Mouse (Mus musculus) lung, embryonic 15.5 days (tissue): ENCODE measurements at regions not wholly inside any gene's neighbourhood (a gene's known extent, or its start where the extent isn't known, plus 50 kb on each side); places are given as distances from the start of the nearest gene placed in this dataset.

ENCODE experiments used
- ATAC-seq: fragments of 200-750 bp; cut with Nextera tagmentation; 2 replicates; pipeline ENCODE4 v1.8.0; 2017; ENCODE audit warnings: moderate number of reproducible peaks, borderline replicate concordance; ENCODE audit not compliant: low FRiP score, low TSS enrichment; ENCODE audit errors: extremely low read depth
- H3K27ac ChIP-seq: fragments of 300-500 bp; sonication (generic); 2 replicates; pipeline ENCODE4 v1.5.1; 2015; ENCODE audit warnings: moderate library complexity, mild to moderate bottlenecking, inconsistent platforms
- H3K27me3 ChIP-seq: fragments of 300-500 bp; sonication (generic); 2 replicates; pipeline ENCODE4 v1.6.1; 2015; ENCODE audit warnings: inconsistent platforms
- H3K36me3 ChIP-seq: fragments of 300-500 bp; sonication (generic); 2 replicates; pipeline ENCODE4 v1.6.1; 2015; ENCODE audit warnings: inconsistent platforms
- H3K4me1 ChIP-seq: fragments of 300-500 bp; sonication (generic); 2 replicates; pipeline ENCODE4 v1.6.1; 2015; ENCODE audit warnings: inconsistent platforms
- H3K4me2 ChIP-seq: fragments of 300-500 bp; sonication (generic); 2 replicates; pipeline ENCODE4 v1.6.1; 2015; ENCODE audit warnings: inconsistent platforms, mild to moderate bottlenecking, moderate library complexity
- H3K4me3 ChIP-seq: fragments of 300-500 bp; sonication (generic); 2 replicates; pipeline ENCODE4 v1.5.1; 2015; ENCODE audit warnings: mild to moderate bottlenecking, inconsistent platforms
- H3K9ac ChIP-seq: fragments of 300-500 bp; sonication (generic); 2 replicates; pipeline ENCODE4 v1.6.1; 2015; ENCODE audit warnings: inconsistent platforms
- H3K9me3 ChIP-seq: fragments of 300-500 bp; sonication (generic); 2 replicates; pipeline ENCODE4 v1.6.1; 2016; ENCODE audit warnings: inconsistent platforms
- WGBS: fragments of 180-500 bp; shearing (Covaris S2); methylation state at CpG from one replicate; pipeline ENCODE4 v1.1.7; 2015; 5-methylcytosine and 5-hydroxymethylcytosine counted together

DNA sequence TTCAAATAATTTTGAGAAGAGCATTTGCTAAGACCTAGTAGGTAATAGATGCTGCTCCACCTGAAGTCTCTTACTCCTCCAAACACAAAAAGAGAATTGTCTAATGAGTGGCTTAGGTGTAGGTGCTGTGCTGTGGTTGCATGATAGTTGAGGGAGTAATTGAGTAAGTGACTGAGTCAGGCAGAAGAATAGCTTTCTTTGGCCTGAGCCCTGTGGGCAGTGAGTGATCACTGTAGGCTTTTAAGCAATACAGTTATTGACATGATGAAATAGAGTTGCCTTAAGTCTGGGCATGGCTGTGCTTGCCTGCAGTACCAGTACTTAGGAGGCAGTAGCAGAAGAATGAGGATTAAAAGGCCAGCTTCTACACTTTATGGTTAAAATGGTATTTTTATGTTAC lies 155.5 kb upstream of the Marcks start:
- ATAC-seq: no peak

DNA sequence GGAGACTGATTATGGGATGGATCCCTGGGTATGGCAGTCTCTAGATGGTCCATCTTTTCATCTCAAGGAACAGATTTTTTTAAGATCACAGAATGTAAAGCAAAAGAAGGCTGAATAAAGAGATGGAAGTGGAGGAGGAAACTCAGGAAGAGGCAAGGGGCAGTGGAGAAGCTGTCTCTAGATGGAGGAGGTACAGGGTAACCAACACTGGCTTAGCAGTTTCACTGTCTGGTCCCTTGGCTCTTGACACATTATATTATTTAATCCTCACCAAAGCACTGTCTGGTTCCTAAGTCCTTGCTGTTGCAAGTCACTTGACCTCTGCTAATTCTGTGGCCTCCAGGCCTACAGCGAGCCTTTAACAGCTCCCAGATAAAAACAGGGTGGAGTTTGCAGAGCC lies 154.6 kb upstream of the Marcks start:
- Histone ChIP-seq H3K9ac (no peak overlapping the region), H3K27me3 (no peaks in the 10 kb centered on the region), H3K27ac (no peak overlapping the region), H3K4me3 (no peak overlapping the region), H3K4me2 (no peak overlapping the region), H3K36me3 (no peaks in the 10 kb centered on the region), H3K4me1 (no peaks in the 10 kb centered on the region), H3K9me3 (no peaks in the 10 kb centered on the region)
- ATAC-seq: no peak
- WGBS: 59% methylated on average over 1 of the region's 1 CpGs

More for the DNA sequence above, 155.5 kb upstream of the Marcks start:
- no peak overlapping the region for H3K4me2 ChIP-seq
- no peaks in the 10 kb centered on the region for H3K36me3 ChIP-seq
- H3K27ac ChIP-seq: no peak overlapping the region
- H3K4me1 ChIP-seq: no peaks in the 10 kb centered on the region
- H3K4me3 ChIP-seq: no peak overlapping the region
- H3K9ac ChIP-seq: no peak overlapping the region
- H3K27me3 ChIP-seq: no peaks in the 10 kb centered on the region
- no peaks in the 10 kb centered on the region for H3K9me3 ChIP-seq

DNA sequence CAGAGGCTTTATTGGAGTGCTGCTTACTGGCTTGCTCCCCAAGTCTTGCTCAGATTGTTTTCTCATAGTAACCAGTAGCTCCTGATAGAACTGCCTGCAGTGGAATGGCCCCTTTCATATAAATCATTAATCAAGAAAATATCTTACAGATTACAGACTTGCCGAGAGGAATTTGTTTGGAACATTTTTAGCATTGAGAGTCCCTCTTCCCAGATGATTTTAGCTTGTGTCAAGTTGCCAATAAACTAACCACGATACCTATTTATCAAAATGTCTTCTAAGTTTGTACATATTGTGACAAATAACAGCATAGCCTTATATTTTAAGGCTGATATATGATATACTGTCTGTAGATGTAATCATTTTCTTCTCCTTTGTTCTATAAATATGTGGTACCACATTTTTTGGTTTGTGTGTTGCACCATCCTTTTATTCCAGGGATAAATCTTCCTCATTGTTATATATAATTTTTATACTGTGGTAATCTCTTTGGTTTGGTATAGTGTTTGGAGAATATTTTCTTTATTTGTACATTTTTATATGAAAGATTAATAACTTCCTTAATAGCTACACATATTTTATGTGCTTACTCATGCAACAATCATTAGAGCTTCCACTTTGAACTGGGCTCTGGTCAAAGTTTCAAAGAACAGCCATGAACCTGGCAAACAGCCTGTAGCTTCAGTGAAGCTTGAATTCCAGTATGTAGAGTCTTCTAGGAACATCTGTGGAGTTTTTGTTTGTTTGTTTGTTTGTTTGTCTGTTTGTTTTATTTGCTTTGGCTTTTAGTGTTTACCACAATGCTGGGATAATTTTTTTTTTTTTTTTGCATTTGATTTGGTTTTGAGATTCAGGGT lies 153.1 kb upstream of the Marcks start:
- Histone ChIP-seq H3K9ac (no peak overlapping the region), H3K9me3 (no peaks in the 10 kb centered on the region), H3K4me1 (no peaks in the 10 kb centered on the region; the same call in 1 of the 2 replicates), H3K36me3 (no peaks in the 10 kb centered on the region), H3K27me3 (no peaks in the 10 kb centered on the region), H3K27ac (no peak overlapping the region), H3K4me2 (no peak overlapping the region), H3K4me3 (no peak overlapping the region)
- 37% methylated on average over 2 of the region's 2 CpGs for WGBS
- no peak for ATAC-seq

DNA sequence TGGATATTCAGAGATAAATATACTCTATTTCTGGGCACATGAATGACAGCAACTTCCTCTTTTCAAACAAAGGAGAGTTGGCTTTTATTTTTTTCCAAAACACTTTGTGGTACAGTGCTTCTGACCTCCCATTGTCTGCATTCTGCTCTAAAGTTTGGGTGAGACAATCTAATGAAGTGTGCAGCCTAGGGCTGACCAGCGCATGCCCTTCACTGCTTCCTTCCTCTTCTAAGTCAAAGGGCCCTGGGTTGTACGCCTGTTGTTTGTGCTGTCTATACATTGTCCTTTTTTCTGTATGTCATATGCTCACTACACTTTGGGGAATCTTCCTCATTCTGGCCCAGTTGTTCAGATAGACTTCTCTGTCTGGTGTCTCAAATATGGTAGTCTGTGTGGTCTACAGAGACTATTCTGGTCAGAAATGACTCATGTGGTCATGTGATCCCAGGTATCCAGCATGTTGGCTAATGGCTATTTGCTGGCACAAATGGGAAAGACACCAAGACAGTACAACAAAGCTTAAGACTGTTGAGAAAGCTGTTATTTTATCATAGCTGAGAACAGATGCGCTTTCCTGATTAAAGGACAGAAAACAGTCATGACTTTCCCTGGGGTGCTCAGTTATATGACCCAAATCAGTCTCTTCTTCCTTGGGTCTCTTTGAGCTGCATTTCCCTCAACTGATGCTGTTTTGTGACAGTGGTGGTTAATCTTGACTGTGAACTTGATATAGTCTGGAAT lies 151.4 kb upstream of the Marcks start:
- no peaks in the 10 kb centered on the region for H3K27me3 ChIP-seq
- H3K4me2 ChIP-seq: no peak overlapping the region
- peak overlapping the region; percentile 32; the same call in 1 of the 2 replicates for H3K27ac ChIP-seq
- H3K36me3 ChIP-seq: no peaks in the 10 kb centered on the region
- no peaks in the 10 kb centered on the region for H3K9me3 ChIP-seq
- H3K9ac ChIP-seq: no peak overlapping the region
- WGBS: 75% methylated on average over 3 of the region's 3 CpGs
- ATAC-seq: peak; percentile 81
- H3K4me3 ChIP-seq: no peak overlapping the region
- no peaks in the 10 kb centered on the region; the same call in 1 of the 2 replicates for H3K4me1 ChIP-seq

DNA sequence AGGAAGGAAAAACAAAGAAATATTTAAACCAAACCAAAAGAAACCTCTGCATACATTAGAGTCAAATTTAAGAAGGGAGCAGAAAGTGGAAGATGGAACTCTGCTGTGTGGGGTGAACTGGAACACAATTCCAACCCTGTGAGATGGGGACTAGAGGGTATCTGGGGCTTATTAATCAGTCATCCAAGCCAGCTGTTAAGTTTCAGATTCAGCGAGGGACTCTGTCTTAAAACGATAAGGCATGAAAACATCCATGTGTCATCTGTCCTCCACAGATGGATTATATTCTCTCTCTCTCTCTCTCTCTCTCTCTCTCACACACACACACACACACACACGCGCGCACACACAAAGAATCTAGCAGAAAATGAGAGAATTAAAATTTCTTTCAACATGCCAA lies 147.6 kb upstream of the Marcks start:
- H3K36me3 ChIP-seq: no peaks in the 10 kb centered on the region
- H3K4me3 ChIP-seq: no peak overlapping the region
- H3K4me1 ChIP-seq: no peaks in the 10 kb centered on the region; the same call in 1 of the 2 replicates
- H3K27ac ChIP-seq: no peak overlapping the region
- 51% methylated on average over 5 of the region's 5 CpGs for WGBS
- no peaks in the 10 kb centered on the region for H3K9me3 ChIP-seq
- no peak overlapping the region for H3K9ac ChIP-seq
- ATAC-seq: peak; percentile 62; the same call in 1 of the 2 replicates
- no peaks in the 10 kb centered on the region for H3K27me3 ChIP-seq
- H3K4me2 ChIP-seq: no peak overlapping the region

DNA sequence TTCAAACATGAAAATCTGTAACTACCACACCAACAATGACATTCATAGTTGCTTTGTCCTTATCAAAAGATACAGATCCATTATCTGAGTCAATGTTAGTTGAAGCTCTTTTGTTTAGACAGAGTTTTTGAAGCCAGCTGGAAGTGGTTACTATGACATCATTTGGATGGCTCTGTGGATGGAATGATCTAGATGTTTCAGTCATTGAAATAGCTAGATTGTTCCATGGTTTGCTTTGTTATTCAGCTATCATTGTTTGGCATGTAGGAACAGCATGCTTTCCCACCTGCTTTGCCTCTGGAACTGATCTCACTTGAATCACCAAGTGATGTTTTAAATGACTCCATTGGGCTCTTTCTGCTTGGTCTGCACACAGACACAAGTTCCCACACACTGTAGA lies 144.2 kb upstream of the Marcks start:
- H3K36me3 ChIP-seq: no peaks in the 10 kb centered on the region
- H3K4me2 ChIP-seq: no peak overlapping the region
- H3K9ac ChIP-seq: no peak overlapping the region
- H3K4me1 ChIP-seq: peaks cover 5% of the 10 kb centered on the region
- H3K9me3 ChIP-seq: no peaks in the 10 kb centered on the region
- H3K4me3 ChIP-seq: no peak overlapping the region
- no peak for ATAC-seq
- H3K27ac ChIP-seq: no peak overlapping the region
- H3K27me3 ChIP-seq: no peaks in the 10 kb centered on the region

DNA sequence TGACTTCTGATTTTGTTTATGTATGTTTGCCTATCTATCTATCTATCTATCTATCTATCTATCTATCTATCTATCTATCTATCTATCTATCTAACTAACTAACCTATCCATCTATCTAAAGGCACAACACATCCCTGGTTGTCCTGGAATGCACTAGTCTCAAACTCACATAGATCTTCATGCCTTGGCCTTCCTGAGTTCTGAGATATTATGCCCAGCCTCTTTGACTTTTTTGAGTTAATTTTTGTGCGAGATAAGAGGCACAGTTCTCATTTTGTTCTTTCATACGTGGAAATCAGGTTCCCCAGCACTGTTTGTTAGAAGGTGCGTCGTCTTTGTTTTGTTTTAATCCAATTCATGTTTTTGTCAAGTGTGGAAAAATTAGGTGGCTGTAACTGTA lies 142.1 kb upstream of the Marcks start:
- ATAC-seq: no peak

DNA sequence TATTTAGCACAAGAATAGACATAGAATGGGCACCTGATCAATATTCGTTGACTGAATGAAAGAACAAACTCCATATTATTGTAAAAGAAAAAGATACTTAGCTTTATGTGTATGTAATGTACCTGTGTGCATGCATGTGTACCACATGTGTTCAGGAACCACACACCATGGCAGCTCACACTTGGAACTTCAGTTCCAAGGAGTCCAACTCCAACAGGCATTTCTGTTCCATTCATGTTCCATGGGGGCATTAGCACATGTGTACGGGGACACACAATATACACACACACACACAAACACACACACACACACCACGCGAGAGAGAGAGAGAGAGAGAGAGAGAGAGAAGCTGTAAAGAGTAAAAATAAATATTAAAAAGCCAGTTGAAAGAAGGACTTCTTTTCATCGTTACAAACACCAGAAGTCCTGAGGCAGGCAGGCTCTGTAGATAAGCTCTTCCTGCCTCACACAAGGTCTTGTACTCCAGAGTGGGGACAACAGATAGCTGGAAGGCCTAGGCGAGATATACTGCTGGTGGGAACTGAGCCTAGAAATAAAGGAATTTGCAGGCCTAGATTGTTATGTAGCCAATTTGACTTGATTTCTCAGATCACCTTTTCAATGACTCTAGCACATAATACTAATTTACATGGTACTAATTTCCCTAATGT lies 141.6 kb upstream of the Marcks start:
- Histone ChIP-seq H3K27me3 (no peaks in the 10 kb centered on the region), H3K9me3 (no peaks in the 10 kb centered on the region), H3K4me1 (peaks cover 8% of the 10 kb centered on the region), H3K9ac (no peak overlapping the region), H3K4me3 (no peak overlapping the region), H3K27ac (no peak overlapping the region), H3K4me2 (no peak overlapping the region), H3K36me3 (no peaks in the 10 kb centered on the region)
- 71% methylated on average over 6 of the region's 6 CpGs for WGBS
- no peak for ATAC-seq

More for the DNA sequence above, 142.1 kb upstream of the Marcks start:
- H3K9ac ChIP-seq: no peak overlapping the region
- peaks cover 8% of the 10 kb centered on the region for H3K4me1 ChIP-seq
- H3K36me3 ChIP-seq: no peaks in the 10 kb centered on the region
- H3K4me2 ChIP-seq: no peak overlapping the region
- H3K27ac ChIP-seq: no peak overlapping the region
- 83% methylated on average over 4 of the region's 4 CpGs for WGBS
- no peaks in the 10 kb centered on the region for H3K27me3 ChIP-seq
- H3K4me3 ChIP-seq: no peak overlapping the region
- no peaks in the 10 kb centered on the region for H3K9me3 ChIP-seq

DNA sequence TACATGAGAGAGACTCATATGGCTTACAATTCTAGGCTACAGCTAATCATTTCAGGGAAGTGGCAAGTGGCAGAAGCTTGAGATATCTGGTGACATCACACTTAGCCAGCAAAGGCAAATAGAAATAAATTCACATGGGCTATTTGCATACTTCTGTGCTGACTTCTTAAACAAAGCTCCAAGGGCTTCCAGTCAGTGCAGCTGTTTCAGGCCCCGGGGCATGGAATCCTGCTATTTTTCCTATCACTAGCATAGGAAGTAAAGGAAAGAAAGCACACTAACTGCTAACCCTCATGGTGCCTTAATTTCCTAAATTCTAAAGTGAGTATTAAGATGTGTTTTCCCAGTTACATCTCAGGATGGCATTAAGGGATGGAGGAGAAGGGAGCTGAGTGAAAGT lies 140.6 kb upstream of the Marcks start:
- no peak overlapping the region for H3K27ac ChIP-seq
- peaks cover 8% of the 10 kb centered on the region for H3K4me1 ChIP-seq
- no peaks in the 10 kb centered on the region for H3K27me3 ChIP-seq
- no peaks in the 10 kb centered on the region for H3K36me3 ChIP-seq
- no peak overlapping the region for H3K4me2 ChIP-seq
- no peak overlapping the region for H3K9ac ChIP-seq
- WGBS: 27% methylated on average over 1 of the region's 1 CpGs
- no peaks in the 10 kb centered on the region for H3K9me3 ChIP-seq
- no peak for ATAC-seq
- H3K4me3 ChIP-seq: no peak overlapping the region

DNA sequence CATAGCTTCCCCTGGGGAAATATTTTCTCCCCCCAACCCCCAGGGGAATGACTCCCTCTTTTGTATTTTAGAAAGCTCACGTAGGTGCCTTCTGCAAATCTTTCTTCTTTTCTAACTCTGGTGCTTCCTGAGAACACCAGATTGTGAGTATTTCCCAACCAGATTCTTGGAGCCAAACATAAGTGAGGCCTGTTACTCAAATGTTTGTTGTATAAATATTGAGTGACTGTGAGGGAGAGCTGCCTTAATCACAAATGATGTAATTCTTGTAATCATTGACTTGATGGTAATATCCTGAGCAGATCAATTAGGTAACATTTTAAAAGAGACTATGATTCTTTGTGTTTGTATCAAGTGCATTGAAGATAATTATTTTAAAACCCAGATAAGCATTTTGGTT lies 137.1 kb upstream of the Marcks start:
- no peak overlapping the region for H3K4me3 ChIP-seq
- no peak overlapping the region for H3K27ac ChIP-seq
- H3K27me3 ChIP-seq: no peaks in the 10 kb centered on the region
- H3K4me1 ChIP-seq: peaks cover 8% of the 10 kb centered on the region
- no peaks in the 10 kb centered on the region for H3K9me3 ChIP-seq
- H3K4me2 ChIP-seq: no peak overlapping the region
- no peaks in the 10 kb centered on the region for H3K36me3 ChIP-seq
- ATAC-seq: no peak
- 66% methylated on average over 1 of the region's 1 CpGs for WGBS
- H3K9ac ChIP-seq: no peak overlapping the region

DNA sequence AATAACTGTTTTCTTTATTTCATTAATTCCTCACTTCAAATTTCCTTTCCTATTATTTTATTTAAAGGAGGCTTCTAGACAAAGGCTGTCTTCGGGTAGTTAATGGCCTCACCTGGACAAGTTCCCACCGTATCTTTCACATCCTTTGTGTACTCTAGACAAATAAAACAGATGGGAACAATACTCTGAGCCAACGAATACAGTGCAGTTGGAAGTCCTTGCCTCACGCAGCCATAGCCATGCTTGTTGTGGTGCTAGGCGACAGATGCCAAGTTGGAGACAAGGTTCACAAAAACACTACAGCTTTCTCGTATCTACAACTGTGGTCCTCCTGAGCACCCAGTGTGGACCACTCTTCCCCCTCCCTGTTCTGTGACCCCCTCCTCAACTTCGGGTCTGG lies 136.6 kb upstream of the Marcks start:
- WGBS: 51% methylated on average over 7 of the region's 7 CpGs

DNA sequence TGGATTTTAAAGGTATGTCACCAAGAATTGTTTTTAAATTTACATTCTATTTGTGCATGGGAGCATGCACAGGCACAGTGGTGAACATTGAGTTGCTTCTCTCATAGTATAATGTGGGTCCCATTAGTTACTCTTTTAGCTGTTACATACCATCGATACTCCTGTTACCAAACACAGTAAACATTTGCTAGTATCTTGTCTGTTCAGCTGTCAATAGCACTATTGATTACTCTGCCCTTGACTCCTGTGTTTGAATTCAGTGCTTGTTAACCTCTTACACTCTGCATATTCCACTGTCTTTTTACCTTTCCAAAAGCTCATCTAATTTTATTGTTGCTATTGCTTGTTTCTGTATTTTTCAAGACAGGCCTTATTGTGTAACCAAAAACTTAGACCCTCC lies 133.2 kb upstream of the Marcks start:
- H3K4me2 ChIP-seq: no peak overlapping the region
- H3K9ac ChIP-seq: no peak overlapping the region
- no peak for ATAC-seq
- no peaks in the 10 kb centered on the region for H3K36me3 ChIP-seq
- no peaks in the 10 kb centered on the region for H3K9me3 ChIP-seq
- no peak overlapping the region for H3K4me3 ChIP-seq
- H3K27ac ChIP-seq: no peak overlapping the region
- H3K27me3 ChIP-seq: no peaks in the 10 kb centered on the region
- 79% methylated on average over 1 of the region's 1 CpGs for WGBS
- H3K4me1 ChIP-seq: peaks cover 4% of the 10 kb centered on the region; the same call in 1 of the 2 replicates

More for the DNA sequence above, 136.6 kb upstream of the Marcks start:
- no peaks in the 10 kb centered on the region for H3K9me3 ChIP-seq
- H3K4me3 ChIP-seq: no peak overlapping the region
- H3K9ac ChIP-seq: no peak overlapping the region
- H3K36me3 ChIP-seq: no peaks in the 10 kb centered on the region
- peaks cover 9% of the 10 kb centered on the region for H3K4me1 ChIP-seq
- no peaks in the 10 kb centered on the region for H3K27me3 ChIP-seq
- ATAC-seq: no peak
- no peak overlapping the region for H3K4me2 ChIP-seq
- no peak overlapping the region for H3K27ac ChIP-seq
